Comparison of ENCODE assay signal across 27 mouse cellular contexts in genomic region chr3:53304123-53304900, GRCm38 (mm10).
"Had no signal": no experiment of that assay in that cellular context is flagged by ENCODE, and none has a peak within 500 bp of the region (broad histone marks: within the 10 kb centered on the region; RNA-seq: fewer than 3 reads in every experiment).

No protein-coding gene starts in this region.

- H3K27me3 ChIP-seq: heart, embryonic 13.5 days; heart, embryonic 15.5 days; hindbrain, embryonic 12.5 days; intestine, embryonic 15.5 days; limb, embryonic 12.5 days; liver, embryonic 13.5 days had no signal

- ATAC-seq: hindbrain, embryonic 16.5 days; inflammation-experienced regulatory T-cells, adult 6 months; intestine, embryonic 15.5 days; intestine, postnatal 0 days had no signal

- H3K27ac ChIP-seq: gastrocnemius, adult 2 months; heart, adult 2 months; heart, embryonic 13.5 days; heart, embryonic 15.5 days; hindbrain, embryonic 10.5 days; hindbrain, embryonic 12.5 days; hindbrain, embryonic 14.5 days; intestine, embryonic 15.5 days; layer of hippocampus, adult 2 months; left cerebral cortex, adult 2 months; limb, embryonic 10.5 days; limb, embryonic 12.5 days; liver, embryonic 13.5 days had no signal

- H3K4me1 ChIP-seq: heart, embryonic 13.5 days; heart, embryonic 15.5 days; hindbrain, embryonic 10.5 days; hindbrain, embryonic 12.5 days; intestine, embryonic 15.5 days; liver, embryonic 13.5 days had no signal

- H3K36me3 ChIP-seq: heart, embryonic 13.5 days; heart, embryonic 15.5 days; hindbrain, embryonic 10.5 days; hindbrain, embryonic 12.5 days; intestine, embryonic 15.5 days; limb, embryonic 12.5 days; liver, embryonic 13.5 days had no signal

- H3K4me3 ChIP-seq: gastrocnemius, adult 2 months; heart, adult 2 months; heart, embryonic 13.5 days; heart, embryonic 15.5 days; hindbrain, embryonic 10.5 days; hindbrain, embryonic 12.5 days; intestine, embryonic 15.5 days; layer of hippocampus, adult 2 months; left cerebral cortex, adult 2 months; limb, embryonic 10.5 days; limb, embryonic 12.5 days; liver, embryonic 13.5 days had no signal

- H3K4me2 ChIP-seq: heart, embryonic 11.5 days; heart, embryonic 13.5 days; heart, embryonic 15.5 days; hindbrain, embryonic 12.5 days; hindbrain, embryonic 14.5 days; intestine, embryonic 15.5 days; limb, embryonic 12.5 days; liver, embryonic 11.5 days; liver, embryonic 13.5 days had no signal

- H3K9me3 ChIP-seq: heart, embryonic 15.5 days; intestine, embryonic 15.5 days; limb, embryonic 10.5 days; liver, embryonic 13.5 days had no signal

- DNase-seq: gastrocnemius, adult 2 months; gastrocnemius, postnatal 10 days; gastrocnemius, postnatal 25 days; heart, adult 2 months; heart, postnatal 14 days; heart, postnatal 36 days; kidney, adult 18-20 months; kidney, adult 8-10 months; kidney, postnatal 10 days; kidney, postnatal 25 days; liver; liver, embryonic 13.5 days had no signal

- H3K9ac ChIP-seq: heart, embryonic 13.5 days; heart, embryonic 15.5 days; hindbrain, embryonic 12.5 days; hindbrain, embryonic 14.5 days; intestine, embryonic 15.5 days; limb, embryonic 12.5 days; liver, embryonic 13.5 days had no signal
